Mouse (Mus musculus) kidney, postnatal 25 days (tissue): Measurements from ENCODE around the gene Safb.

Experiments used
- DNase-seq, 2 experiments: peaks; one replicate each; pipeline ENCODE4 v3.0.0; 2021; ENCODE audit warnings: mixed read lengths in 2 of 2

The Safb gene

GRCm38 (mm10) chr17:56655311-56655710 is 70.7 kb downstream of the Safb start:
- DNase-seq, result no peak
